12 mouse cellular contexts compared by ENCODE assay signal in genomic region chr1:185967227-185967626, GRCm38 (mm10).
"Had no signal": no experiment of that assay in that cellular context is flagged by ENCODE, and none has a peak within 500 bp of the region (broad histone marks: within the 10 kb centered on the region; RNA-seq: fewer than 3 reads in every experiment).

No protein-coding gene starts in this region.

- H3K4me3 ChIP-seq: layer of hippocampus, adult 2 months; limb, embryonic 12.5 days; midbrain, embryonic 10.5 days; myocyte; neural tube, embryonic 15.5 days had no signal

- H3K9ac ChIP-seq: limb, embryonic 12.5 days; liver, embryonic 14.5 days; neural tube, embryonic 15.5 days had no signal

- H3K4me2 ChIP-seq: limb, embryonic 12.5 days; neural tube, embryonic 15.5 days had no signal

- H3K27me3 ChIP-seq: limb, embryonic 12.5 days; neural tube, embryonic 15.5 days had no signal

- H3K27ac ChIP-seq: layer of hippocampus, adult 2 months; limb, embryonic 12.5 days; liver, embryonic 14.5 days; midbrain, embryonic 10.5 days; neural tube, embryonic 15.5 days; stomach, postnatal 0 days had no signal

- H3K9me3 ChIP-seq: limb, embryonic 12.5 days; midbrain, embryonic 10.5 days; neural tube, embryonic 15.5 days had no signal

- H3K36me3 ChIP-seq: limb, embryonic 12.5 days; midbrain, embryonic 10.5 days; neural tube, embryonic 15.5 days had no signal

- DNase-seq: kidney, adult 18-20 months; kidney, postnatal 10 days; kidney, postnatal 4 days; midbrain, embryonic 14.5 days; thymus, postnatal 4 days had no signal
